Mouse (Mus musculus): Measurements from ENCODE around the gene Rtcb. TPM values are rescaled to one million over a fixed set of nuclear protein-coding genes. Genes with fewer than 3 reads are reported as not detected.

Gene Rtcb
- polyA plus RNA-seq, 1 experiment from 2014 or later = 153 TPM

- Histone ChIP-seq H3K27me3 (ENCODE audit: control insufficient read depth, insufficient read depth, low read length) (no peaks in the 10 kb centered on the region), H3K9me3 (ENCODE audit: control insufficient read depth, low read depth, low read length) (peaks cover 6% of the 10 kb centered on the region; the same call in 1 of the 2 replicates), H3K27ac (ENCODE audit: low read length) (no peak overlapping the region), H3K4me2 (replicated peaks; ENCODE audit: low read depth, low read length) (no peak overlapping the region), H3K36me3 (ENCODE audit: control insufficient read depth, insufficient read depth, low read length) (no peaks in the 10 kb centered on the region), H3K4me1 (ENCODE audit: control insufficient read depth, insufficient read depth, low read length) (no peaks in the 10 kb centered on the region), H3K4me3 (ENCODE audit: low read depth, low read length) (no peak overlapping the region), H3K9ac (replicated peaks; ENCODE audit: low read depth, low read length) (no peak overlapping the region)
- no peak for ATAC-seq (ENCODE audit: insufficient number of reproducible peaks, insufficient read depth, low FRiP score, low read depth)
- WGBS = 87% methylated on average over 9 of the region's 9 CpGs
Measured at GRCm38 (mm10) chr10:85971826-85972225, 14.2 kb upstream of the Rtcb start.

GRCm38 (mm10) chr10:85969894-85970620 lies 12.4 kb upstream of the Rtcb start:
- H3K36me3 ChIP-seq (ENCODE audit: control insufficient read depth, insufficient read depth, low read length) = no peaks in the 10 kb centered on the region
- ATAC-seq (ENCODE audit: insufficient number of reproducible peaks, insufficient read depth, low FRiP score, low read depth) = no peak

GRCm38 (mm10) chr10:85968731-85969130 lies 11.1 kb upstream of the Rtcb start:
- no peak overlapping the region for H3K27ac ChIP-seq (ENCODE audit: low read length)
- H3K36me3 ChIP-seq (ENCODE audit: control insufficient read depth, insufficient read depth, low read length) = no peaks in the 10 kb centered on the region
- no peak overlapping the region for H3K4me3 ChIP-seq (ENCODE audit: low read depth, low read length)
- no peaks in the 10 kb centered on the region for H3K4me1 ChIP-seq (ENCODE audit: control insufficient read depth, insufficient read depth, low read length)
- no peak overlapping the region for H3K9ac ChIP-seq (replicated peaks; ENCODE audit: low read depth, low read length)
- WGBS = 43% methylated on average over 2 of the region's 2 CpGs
- no peaks in the 10 kb centered on the region for H3K27me3 ChIP-seq (ENCODE audit: control insufficient read depth, insufficient read depth, low read length)
- H3K4me2 ChIP-seq (replicated peaks; ENCODE audit: low read depth, low read length) = no peak overlapping the region
- H3K9me3 ChIP-seq (ENCODE audit: control insufficient read depth, low read depth, low read length) = no peaks in the 10 kb centered on the region
- ATAC-seq (ENCODE audit: insufficient number of reproducible peaks, insufficient read depth, low FRiP score, low read depth) = no peak

More at GRCm38 (mm10) chr10:85969894-85970620, 12.4 kb upstream of the Rtcb start:
- Histone ChIP-seq H3K27ac (ENCODE audit: low read length) (no peak overlapping the region), H3K4me3 (ENCODE audit: low read depth, low read length) (no peak overlapping the region), H3K27me3 (ENCODE audit: control insufficient read depth, insufficient read depth, low read length) (no peaks in the 10 kb centered on the region), H3K9me3 (ENCODE audit: control insufficient read depth, low read depth, low read length) (peaks cover 6% of the 10 kb centered on the region; the same call in 1 of the 2 replicates), H3K4me2 (replicated peaks; ENCODE audit: low read depth, low read length) (no peak overlapping the region), H3K4me1 (ENCODE audit: control insufficient read depth, insufficient read depth, low read length) (no peaks in the 10 kb centered on the region), H3K9ac (replicated peaks; ENCODE audit: low read depth, low read length) (no peak overlapping the region)
- WGBS = 40% methylated on average over 8 of the region's 8 CpGs

DNA sequence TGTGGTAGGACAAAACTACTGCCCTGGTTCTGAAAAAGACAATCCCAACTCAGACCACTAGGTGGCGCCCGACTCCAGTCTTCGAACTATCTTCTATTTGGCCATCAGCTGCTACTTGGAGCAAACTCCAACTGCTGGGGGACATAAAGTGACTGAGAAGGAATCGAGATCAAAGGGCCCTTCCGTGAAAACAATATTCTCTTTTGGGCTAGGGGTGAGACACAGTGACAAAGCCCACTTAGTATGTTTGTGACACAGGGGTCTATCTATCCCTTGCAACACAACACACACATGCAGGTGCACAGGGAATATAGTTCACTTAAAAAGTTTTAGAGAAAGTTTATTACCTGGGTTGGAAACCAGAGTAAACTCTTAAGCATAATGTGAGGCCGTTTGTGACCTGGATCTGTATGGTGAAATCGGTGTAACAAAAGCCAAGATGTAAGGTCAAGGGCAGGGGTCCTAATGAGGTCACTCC lies 10.6 kb upstream of the Rtcb start:
- WGBS = 15% methylated on average over 7 of the region's 7 CpGs
- ATAC-seq (ENCODE audit: insufficient number of reproducible peaks, insufficient read depth, low FRiP score, low read depth) = peak; percentile 12; the same call in 1 of the 2 replicates

DNA sequence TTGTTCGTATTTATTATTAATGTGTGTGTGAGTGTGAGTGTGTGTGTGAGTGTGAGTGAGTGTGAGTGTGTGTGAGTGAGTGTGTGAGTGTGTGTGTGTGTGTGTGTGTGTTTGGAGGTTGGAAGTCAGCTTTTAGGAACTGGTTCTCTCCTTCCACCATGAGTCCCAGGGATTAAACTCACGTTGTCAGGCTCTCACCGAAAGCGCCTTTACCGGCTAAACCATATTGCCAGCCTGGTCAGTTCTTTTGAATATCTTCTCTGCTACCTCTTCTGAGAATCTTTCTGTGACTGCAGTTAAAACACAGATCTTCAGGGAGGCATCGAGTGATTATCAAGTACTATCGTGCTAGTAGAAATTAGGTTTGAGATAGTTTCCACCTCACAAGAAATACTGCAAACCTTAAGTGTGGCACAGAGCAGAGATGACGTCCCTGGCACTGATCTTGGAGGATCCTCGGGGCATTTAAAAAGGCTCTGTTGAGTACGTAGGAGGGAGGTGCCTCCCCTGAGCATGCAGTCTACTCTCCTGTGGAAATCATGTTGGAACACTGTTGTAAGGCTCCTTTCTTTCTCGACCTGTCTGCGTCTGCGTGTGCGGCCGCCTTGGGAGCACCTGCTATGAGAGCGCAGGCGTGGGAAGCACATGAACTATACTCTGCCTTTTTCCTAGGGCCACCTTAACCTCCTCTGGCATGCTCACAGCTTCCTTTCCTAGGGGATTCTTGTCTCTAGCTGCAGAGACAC lies 10.0 kb upstream of the Rtcb start:
- Histone ChIP-seq H3K9me3 (ENCODE audit: control insufficient read depth, low read depth, low read length) (no peaks in the 10 kb centered on the region), H3K27ac (ENCODE audit: low read length) (no peak overlapping the region), H3K9ac (replicated peaks; ENCODE audit: low read depth, low read length) (no peak overlapping the region), H3K36me3 (ENCODE audit: control insufficient read depth, insufficient read depth, low read length) (no peaks in the 10 kb centered on the region), H3K4me3 (ENCODE audit: low read depth, low read length) (no peak overlapping the region), H3K4me2 (replicated peaks; ENCODE audit: low read depth, low read length) (no peak overlapping the region), H3K4me1 (ENCODE audit: control insufficient read depth, insufficient read depth, low read length) (0 out of 2 replicates have a peak, but pooled peaks cover 3% of the 10 kb centered on the region), H3K27me3 (ENCODE audit: control insufficient read depth, insufficient read depth, low read length) (no peaks in the 10 kb centered on the region)
- no peak for ATAC-seq (ENCODE audit: insufficient number of reproducible peaks, insufficient read depth, low FRiP score, low read depth)
- 64% methylated on average over 17 of the region's 17 CpGs for WGBS

More for the DNA sequence above, 10.6 kb upstream of the Rtcb start:
- Histone ChIP-seq H3K9me3 (ENCODE audit: control insufficient read depth, low read depth, low read length) (no peaks in the 10 kb centered on the region), H3K4me2 (replicated peaks; ENCODE audit: low read depth, low read length) (no peak overlapping the region), H3K36me3 (ENCODE audit: control insufficient read depth, insufficient read depth, low read length) (no peaks in the 10 kb centered on the region), H3K9ac (replicated peaks; ENCODE audit: low read depth, low read length) (no peak overlapping the region), H3K27me3 (ENCODE audit: control insufficient read depth, insufficient read depth, low read length) (no peaks in the 10 kb centered on the region), H3K4me3 (ENCODE audit: low read depth, low read length) (no peak overlapping the region), H3K4me1 (ENCODE audit: control insufficient read depth, insufficient read depth, low read length) (no peaks in the 10 kb centered on the region), H3K27ac (ENCODE audit: low read length) (no peak overlapping the region)

- no peak for ATAC-seq (ENCODE audit: insufficient number of reproducible peaks, insufficient read depth, low FRiP score, low read depth)
- H3K4me3 ChIP-seq (ENCODE audit: low read depth, low read length) = no peak overlapping the region
- no peaks in the 10 kb centered on the region for H3K27me3 ChIP-seq (ENCODE audit: control insufficient read depth, insufficient read depth, low read length)
- H3K9me3 ChIP-seq (ENCODE audit: control insufficient read depth, low read depth, low read length) = no peaks in the 10 kb centered on the region
- no peaks in the 10 kb centered on the region for H3K36me3 ChIP-seq (ENCODE audit: control insufficient read depth, insufficient read depth, low read length)
- H3K4me2 ChIP-seq (replicated peaks; ENCODE audit: low read depth, low read length) = no peak overlapping the region
- H3K27ac ChIP-seq (ENCODE audit: low read length) = no peak overlapping the region
- 0 out of 2 replicates have a peak, but pooled peaks cover 3% of the 10 kb centered on the region for H3K4me1 ChIP-seq (ENCODE audit: control insufficient read depth, insufficient read depth, low read length)
- H3K9ac ChIP-seq (replicated peaks; ENCODE audit: low read depth, low read length) = no peak overlapping the region
- 50% methylated on average over 2 of the region's 2 CpGs for WGBS
Measured at GRCm38 (mm10) chr10:85966476-85966875, 8.9 kb upstream of the Rtcb start.

DNA sequence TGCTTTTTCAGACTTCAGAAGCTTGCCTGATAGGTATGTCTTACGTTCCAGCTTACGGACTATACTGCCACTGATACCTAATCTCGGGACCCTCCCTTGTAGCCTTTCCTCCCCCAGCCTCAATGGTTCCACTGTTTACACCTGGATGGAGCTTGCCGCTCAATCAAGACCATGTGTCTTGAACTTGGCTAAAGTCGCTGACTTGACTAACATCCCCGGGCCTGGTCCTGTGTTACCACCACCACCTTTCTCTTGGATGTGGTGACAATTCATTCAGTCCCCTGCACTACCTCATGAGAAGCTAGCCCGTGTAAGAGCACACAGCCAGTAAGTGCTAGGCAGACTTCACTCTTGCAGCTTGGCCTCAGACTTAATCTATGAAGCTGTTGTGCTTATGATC lies 6.7 kb upstream of the Rtcb start:
- Histone ChIP-seq H3K4me3 (ENCODE audit: low read depth, low read length) (no peak overlapping the region), H3K27ac (ENCODE audit: low read length) (no peak overlapping the region), H3K4me2 (replicated peaks; ENCODE audit: low read depth, low read length) (no peak overlapping the region), H3K9ac (replicated peaks; ENCODE audit: low read depth, low read length) (no peak overlapping the region), H3K36me3 (ENCODE audit: control insufficient read depth, insufficient read depth, low read length) (no peaks in the 10 kb centered on the region), H3K4me1 (ENCODE audit: control insufficient read depth, insufficient read depth, low read length) (0 out of 2 replicates have a peak, but pooled peaks cover 3% of the 10 kb centered on the region), H3K9me3 (ENCODE audit: control insufficient read depth, low read depth, low read length) (no peaks in the 10 kb centered on the region), H3K27me3 (ENCODE audit: control insufficient read depth, insufficient read depth, low read length) (no peaks in the 10 kb centered on the region)
- ATAC-seq (ENCODE audit: insufficient number of reproducible peaks, insufficient read depth, low FRiP score, low read depth) = no peak
- WGBS = 88% methylated on average over 7 of the region's 7 CpGs

DNA sequence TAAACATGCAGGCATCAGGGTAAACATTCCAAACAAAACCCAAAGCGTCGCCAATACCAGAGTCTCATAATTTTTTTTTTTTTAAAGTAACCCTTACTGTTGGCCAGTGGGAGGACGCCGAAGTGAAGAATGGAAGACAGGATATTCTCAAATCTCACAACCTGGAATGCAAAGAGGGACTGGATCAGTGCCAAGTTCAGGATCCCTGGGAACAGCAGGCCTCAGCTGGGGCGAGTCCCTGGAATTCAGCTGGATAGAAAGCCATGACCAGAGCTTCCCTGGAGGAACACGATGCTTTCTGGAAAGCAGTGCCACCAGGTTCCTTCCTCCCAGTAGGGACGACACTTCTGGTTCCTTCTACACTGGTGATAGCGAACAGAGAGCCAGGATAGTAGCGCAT lies 5.3 kb upstream of the Rtcb start:
- H3K4me1 ChIP-seq (ENCODE audit: control insufficient read depth, insufficient read depth, low read length) = 0 out of 2 replicates have a peak, but pooled peaks cover 3% of the 10 kb centered on the region
- H3K27me3 ChIP-seq (ENCODE audit: control insufficient read depth, insufficient read depth, low read length) = no peaks in the 10 kb centered on the region
- no peaks in the 10 kb centered on the region for H3K36me3 ChIP-seq (ENCODE audit: control insufficient read depth, insufficient read depth, low read length)
- no peak overlapping the region for H3K4me3 ChIP-seq (ENCODE audit: low read depth, low read length)
- no peak for ATAC-seq (ENCODE audit: insufficient number of reproducible peaks, insufficient read depth, low FRiP score, low read depth)
- WGBS = 46% methylated on average over 9 of the region's 9 CpGs
- no peak overlapping the region for H3K9ac ChIP-seq (replicated peaks; ENCODE audit: low read depth, low read length)
- H3K4me2 ChIP-seq (replicated peaks; ENCODE audit: low read depth, low read length) = no peak overlapping the region
- no peaks in the 10 kb centered on the region for H3K9me3 ChIP-seq (ENCODE audit: control insufficient read depth, low read depth, low read length)
- H3K27ac ChIP-seq (ENCODE audit: low read length) = no peak overlapping the region

Measured in stomach, embryonic 14.5 days (tissue).